Mouse (Mus musculus) heart, embryonic 14.5 days (tissue): ENCODE measurements around the gene Trabd2b. TPM values are rescaled to one million over a fixed set of nuclear protein-coding genes. Genes with fewer than 3 reads are reported as not detected.
A peak's percentile ranks its signal among the peaks of the same experiment; 100 is the strongest.

Experiments used
- ATAC-seq: fragments of 200-750 bp; cut with Nextera tagmentation; 2 replicates; pipeline ENCODE4 v1.8.0; 2017; ENCODE audit warnings: low read depth, moderate TSS enrichment; ENCODE audit not compliant: insufficient number of reproducible peaks, insufficient read depth, low FRiP score
- H3K27ac ChIP-seq, 2 experiments: fragments of 200-500 bp in 1 of 2; fragments of 300-500 bp in 1 of 2; sonication (generic) in 1 of 2; replicated peaks in 1 of 2; 2 replicates each; pipeline ENCODE4 v1.5.1; 2012 to 2014; ENCODE audit warnings: low read depth in 2 of 2, low read length in 2 of 2, control low read depth in 1 of 2, mild to moderate bottlenecking in 1 of 2, mixed read lengths in 1 of 2; ENCODE audit not compliant: control insufficient read depth in 1 of 2, insufficient read depth in 1 of 2
- H3K27me3 ChIP-seq: fragments of 300-500 bp; sonication (generic); 2 replicates; pipeline ENCODE4 v1.6.1; 2014; ENCODE audit warnings: mild to moderate bottlenecking, low read length, control low read depth; ENCODE audit not compliant: control insufficient read depth, insufficient read depth
- H3K36me3 ChIP-seq: fragments of 300-500 bp; sonication (generic); 2 replicates; pipeline ENCODE4 v1.6.1; 2014; ENCODE audit warnings: mild to moderate bottlenecking, control low read depth, low read length, mixed read lengths; ENCODE audit not compliant: control insufficient read depth, insufficient read depth
- H3K4me1 ChIP-seq, 2 experiments: fragments of 200-500 bp in 1 of 2; fragments of 300-500 bp in 1 of 2; sonication (generic) in 1 of 2; 2 replicates each; pipeline ENCODE4 v1.6.1; 2012 to 2014; ENCODE audit warnings: low read length in 2 of 2, control low read depth in 1 of 2, mixed read lengths in 1 of 2; ENCODE audit not compliant: control insufficient read depth in 2 of 2, insufficient read depth in 2 of 2
- H3K4me2 ChIP-seq: fragments of 300-500 bp; sonication (generic); 2 replicates; pipeline ENCODE4 v1.6.1; 2014; ENCODE audit warnings: mild to moderate bottlenecking, low read length
- H3K4me3 ChIP-seq, 2 experiments: fragments of 200-500 bp in 1 of 2; fragments of 300-500 bp in 1 of 2; sonication (generic) in 1 of 2; 2 replicates each; pipeline ENCODE4 v1.5.1; 2012 to 2014; ENCODE audit warnings: low read length in 2 of 2, mild to moderate bottlenecking in 2 of 2, control low read depth in 1 of 2, low read depth in 1 of 2, moderate library complexity in 1 of 2; ENCODE audit not compliant: control insufficient read depth in 1 of 2, insufficient read depth in 1 of 2
- H3K9ac ChIP-seq: fragments of 300-500 bp; sonication (generic); 2 replicates; pipeline ENCODE4 v1.6.1; 2014; ENCODE audit warnings: mild to moderate bottlenecking, low read length
- H3K9me3 ChIP-seq: fragments of 300-500 bp; sonication (generic); 2 replicates; pipeline ENCODE4 v1.6.1; 2016; ENCODE audit warnings: low read length, control low read depth; ENCODE audit not compliant: control insufficient read depth
- WGBS: fragments of 180-500 bp; shearing (Covaris S2); extraction: QIAGEN DNeasy Blood & Tissue Kit; methylation state at CpG from one replicate; pipeline ENCODE4 v1.1.7; 2014; 5-methylcytosine and 5-hydroxymethylcytosine counted together
- polyA plus RNA-seq: library from polyadenylated mRNA; unstranded; fragments of >200 nt; fragmentation: Nextera tagmentation; extraction: Ambion mirVana; gene quantifications from 2 replicates; pipeline ENCODE4 v1.2.1, GENCODE M21; 2014

The Trabd2b gene
- polyA plus RNA-seq, 1 experiment from 2014 or later = 2.7 TPM

DNA sequence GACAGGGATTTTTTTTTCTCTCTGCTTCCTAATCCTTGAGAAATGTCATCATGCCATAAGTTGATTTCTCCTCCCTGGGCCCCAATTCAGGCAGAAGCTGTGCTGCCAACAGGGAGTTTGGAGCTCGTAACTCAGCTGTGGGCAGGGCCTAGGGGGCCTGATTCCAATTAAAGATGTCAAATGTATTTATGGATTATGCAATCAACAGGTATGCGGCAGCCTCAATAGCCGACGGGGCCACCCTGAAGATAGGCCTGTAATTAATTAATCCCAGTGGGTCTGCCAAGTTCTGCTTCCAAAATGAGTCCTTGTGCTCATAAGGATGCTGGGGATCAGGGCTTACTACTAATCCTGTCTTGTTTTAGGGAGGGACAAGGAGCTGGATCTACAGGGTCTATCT, 135.6 kb downstream of the Trabd2b start:
- 77% methylated on average over 4 of the region's 4 CpGs for WGBS
- Histone ChIP-seq H3K9me3 (no peaks in the 10 kb centered on the region), H3K4me3 (no peak overlapping the region)

DNA sequence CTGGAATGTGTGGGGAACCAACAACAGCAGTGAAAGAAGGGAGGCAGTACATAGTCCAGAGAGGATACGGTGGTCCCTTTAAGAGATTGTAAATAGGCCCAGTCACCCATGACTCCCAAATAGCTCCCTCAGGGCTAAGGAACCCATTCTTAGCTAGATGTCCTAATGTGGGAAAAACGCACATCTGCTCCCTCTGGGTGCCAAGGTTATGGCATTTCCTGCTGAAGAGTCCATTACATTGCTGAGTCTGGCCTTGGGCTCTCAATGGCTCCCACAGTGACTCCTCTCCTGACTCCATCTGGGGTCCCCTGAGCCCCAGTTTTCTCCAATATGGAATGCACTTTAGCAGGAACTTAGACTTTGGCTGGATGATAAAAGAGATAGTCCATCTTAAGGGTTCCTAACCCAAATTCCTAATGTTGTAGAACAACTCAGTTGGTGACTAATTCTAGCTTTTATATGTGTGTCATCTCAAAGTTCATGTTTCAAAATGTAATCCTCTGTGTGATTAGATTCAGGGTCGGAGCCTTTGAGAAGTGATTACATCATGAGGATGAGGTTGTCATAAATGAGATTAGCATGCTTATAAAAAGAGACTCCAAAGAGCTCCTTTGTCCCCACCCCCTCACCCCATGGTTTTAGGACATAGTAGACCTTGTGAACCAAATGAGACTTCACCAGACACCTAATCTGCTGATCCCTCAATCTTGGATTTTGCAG, 139.1 kb downstream of the Trabd2b start:
- Histone ChIP-seq H3K9me3 (no peaks in the 10 kb centered on the region), H3K27me3 (peaks cover 7% of the 10 kb centered on the region; the same call in 1 of the 2 replicates), H3K27ac (no peak overlapping the region), H3K4me2 (no peak overlapping the region), H3K36me3 (no peaks in the 10 kb centered on the region), H3K4me1 (peaks cover 2 to 3% of the 10 kb centered on the region in 2 experiments; a peak in 2 of 4 replicates), H3K4me3 (no peak overlapping the region), H3K9ac (no peak overlapping the region)
- no peak for ATAC-seq
- WGBS = 69% methylated on average over 3 of the region's 3 CpGs

More for the DNA sequence above, 135.6 kb downstream of the Trabd2b start:
- Histone ChIP-seq H3K27me3 (peaks cover 7% of the 10 kb centered on the region; the same call in 1 of the 2 replicates), H3K4me2 (no peak overlapping the region), H3K36me3 (no peaks in the 10 kb centered on the region), H3K9ac (no peak overlapping the region), H3K27ac (no peak overlapping the region), H3K4me1 (no peaks in the 10 kb centered on the region)
- no peak for ATAC-seq

DNA sequence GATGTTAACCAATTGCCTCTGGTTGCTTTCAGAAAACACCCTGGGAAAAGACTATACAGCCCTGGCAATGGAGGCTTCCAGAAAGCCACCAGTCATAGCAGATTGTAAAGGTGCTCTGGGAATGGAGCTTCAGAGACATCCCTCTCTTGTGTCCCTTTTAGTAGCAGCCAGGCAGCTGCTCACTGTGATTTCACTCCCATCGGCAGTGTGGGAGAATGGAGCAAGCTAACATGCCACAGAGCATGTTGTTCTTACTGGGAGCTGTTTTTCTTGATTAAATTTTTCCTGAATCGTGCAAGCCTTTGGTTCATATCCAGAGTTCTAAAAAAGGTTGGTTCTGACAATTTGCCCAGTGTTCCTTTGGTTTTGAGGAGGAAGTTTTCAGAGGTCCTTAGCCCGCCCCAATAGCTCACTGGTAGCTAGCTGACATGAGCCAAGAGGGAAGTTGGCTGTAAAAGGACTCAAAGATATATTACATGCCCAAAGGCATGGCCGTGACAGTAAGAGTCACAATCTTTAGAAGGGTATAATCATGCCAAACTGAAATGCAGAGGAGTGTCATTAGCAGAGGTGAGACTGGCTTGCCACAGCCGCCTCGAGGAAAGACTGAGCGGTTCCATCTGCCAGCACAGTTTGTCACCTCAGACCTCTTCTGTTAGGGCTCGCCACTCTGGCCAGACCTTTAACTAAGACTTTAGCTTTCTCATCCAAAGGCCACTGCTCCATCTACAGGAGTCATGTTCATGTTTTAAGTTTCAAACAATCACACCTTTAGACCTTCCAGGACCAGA, 141.3 kb downstream of the Trabd2b start:
- H3K4me2 ChIP-seq = no peak overlapping the region
- no peak overlapping the region for H3K4me3 ChIP-seq
- 62% methylated on average over 8 of the region's 8 CpGs for WGBS
- no peak overlapping the region for H3K9ac ChIP-seq
- H3K27me3 ChIP-seq = no peaks in the 10 kb centered on the region
- peaks cover 3 to 6% of the 10 kb centered on the region in 2 experiments; a peak in 3 of 4 replicates for H3K4me1 ChIP-seq
- H3K27ac ChIP-seq = peak overlapping the region; percentile 21 to 59
- ATAC-seq = peak; percentile 59; the same call in 1 of the 2 replicates
- H3K36me3 ChIP-seq = no peaks in the 10 kb centered on the region
- no peaks in the 10 kb centered on the region for H3K9me3 ChIP-seq

DNA sequence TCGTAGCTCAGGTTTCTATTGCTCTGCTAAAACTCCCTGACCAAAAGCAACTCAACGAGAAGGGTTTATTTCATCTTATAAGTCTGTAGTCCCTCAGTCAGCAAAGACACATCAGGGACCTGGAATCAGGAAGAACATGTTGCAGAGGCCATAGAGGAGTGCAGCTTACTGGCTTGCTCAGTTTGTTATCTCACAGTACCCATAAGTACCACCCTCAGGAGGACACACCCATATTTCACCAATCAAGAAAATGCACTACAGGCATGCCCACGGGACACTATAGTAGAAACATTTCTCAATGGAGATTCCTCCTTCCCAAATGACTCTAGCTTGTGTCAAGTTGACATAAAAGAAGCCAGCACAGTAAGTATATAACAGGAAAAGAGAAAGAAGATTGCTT, 143.0 kb downstream of the Trabd2b start:
- Histone ChIP-seq H3K9ac (no peak overlapping the region), H3K9me3 (no peaks in the 10 kb centered on the region), H3K27me3 (no peaks in the 10 kb centered on the region), H3K4me2 (no peak overlapping the region), H3K36me3 (no peaks in the 10 kb centered on the region), H3K27ac (no peak overlapping the region), H3K4me3 (no peak overlapping the region), H3K4me1 (peaks cover 3 to 6% of the 10 kb centered on the region in 2 experiments; a peak in 3 of 4 replicates)
- no peak for ATAC-seq
- WGBS = 75% methylated on average over 3 of the region's 3 CpGs

DNA sequence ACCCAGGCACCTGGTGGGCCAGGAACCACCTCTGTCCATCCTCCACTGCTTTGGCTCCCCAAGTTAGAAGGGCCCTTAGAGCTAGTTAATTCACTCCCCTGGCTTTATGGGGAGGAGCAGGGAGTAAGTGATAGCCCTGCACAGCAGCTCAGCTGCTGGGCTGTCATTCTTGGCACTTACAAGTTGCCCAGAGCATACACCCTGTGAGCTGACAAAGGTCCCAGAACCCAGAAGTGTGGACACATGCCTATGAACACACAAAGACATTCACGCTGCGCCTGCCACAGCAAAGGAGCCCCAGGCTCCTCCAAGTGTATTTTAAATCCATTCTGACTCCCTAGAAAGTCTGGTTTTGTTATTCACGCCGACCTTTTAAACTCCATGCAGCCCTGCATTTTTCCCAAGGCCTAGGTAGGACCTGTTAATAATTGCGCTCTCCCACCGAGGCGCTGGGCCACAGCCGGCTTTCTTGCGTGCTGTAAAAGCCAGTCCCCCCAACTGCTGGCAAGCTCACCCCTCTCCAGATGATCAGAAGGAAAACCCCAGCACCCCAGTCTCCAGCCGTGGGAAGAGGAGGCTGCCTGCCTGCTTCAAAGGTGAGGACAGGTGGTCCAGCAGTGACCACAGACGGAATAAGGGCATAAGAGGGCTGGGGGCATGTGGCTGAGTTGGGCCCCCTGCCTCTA, 144.1 kb downstream of the Trabd2b start:
- Histone ChIP-seq H3K36me3 (no peaks in the 10 kb centered on the region), H3K4me2 (no peak overlapping the region), H3K27ac (no peak overlapping the region), H3K4me1 (peaks cover 3 to 6% of the 10 kb centered on the region in 2 experiments; a peak in 3 of 4 replicates), H3K4me3 (no peak overlapping the region), H3K27me3 (no peaks in the 10 kb centered on the region), H3K9me3 (no peaks in the 10 kb centered on the region), H3K9ac (0 out of 2 replicates have a peak overlapping the region, but pooled peaks have one; percentile 2)
- WGBS = 58% methylated on average over 11 of the region's 11 CpGs
- ATAC-seq = no peak

DNA sequence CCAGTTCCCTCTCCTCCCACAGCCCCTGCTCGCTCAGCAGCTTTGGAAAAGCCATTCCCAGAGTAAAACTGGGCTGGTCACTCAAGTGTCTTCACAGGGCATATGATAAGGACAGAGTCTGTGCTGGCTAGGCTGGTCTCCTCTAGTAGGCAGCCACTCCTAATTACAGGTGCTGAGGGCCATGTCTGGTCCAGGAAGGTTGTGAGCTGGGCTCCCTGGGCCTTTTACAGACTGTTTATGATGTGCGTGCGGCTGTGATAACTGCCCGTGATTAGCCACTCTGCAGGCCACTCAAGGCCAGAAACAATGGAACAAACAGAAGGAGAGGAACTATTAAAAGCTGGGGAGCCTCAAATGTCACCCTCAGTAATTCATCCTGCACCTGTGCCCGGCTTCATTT, 150.4 kb downstream of the Trabd2b start:
- ATAC-seq = no peak
- Histone ChIP-seq H3K4me1 (peaks cover 36 to 40% of the 10 kb centered on the region in 2 experiments), H3K4me2 (no peak overlapping the region), H3K4me3 (no peak overlapping the region), H3K27ac (no peak overlapping the region), H3K9ac (no peak overlapping the region), H3K36me3 (no peaks in the 10 kb centered on the region), H3K9me3 (no peaks in the 10 kb centered on the region), H3K27me3 (no peaks in the 10 kb centered on the region)
- WGBS = 61% methylated on average over 5 of the region's 5 CpGs

DNA sequence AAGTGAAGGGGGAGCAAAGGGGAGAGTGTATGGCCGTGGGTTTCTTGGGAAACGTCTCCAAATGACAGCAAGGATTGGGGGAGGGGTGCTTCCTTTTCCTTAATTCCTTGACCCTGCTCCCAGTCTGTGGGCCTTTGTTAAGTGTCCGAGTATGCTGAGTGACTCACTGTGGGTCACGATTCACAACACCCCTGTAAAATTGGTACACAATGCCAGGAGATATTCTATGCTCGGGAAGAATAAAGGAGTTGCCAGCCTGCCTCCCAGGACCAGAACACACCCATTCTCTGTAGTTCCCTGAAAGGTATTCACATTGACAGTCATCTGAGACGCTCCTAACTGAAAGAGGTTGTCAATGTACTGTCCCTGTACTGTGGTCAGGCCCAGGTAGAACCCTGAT, 151.2 kb downstream of the Trabd2b start:
- H3K4me2 ChIP-seq = no peak overlapping the region
- no peaks in the 10 kb centered on the region for H3K27me3 ChIP-seq
- no peaks in the 10 kb centered on the region for H3K9me3 ChIP-seq
- no peaks in the 10 kb centered on the region for H3K36me3 ChIP-seq
- WGBS = 56% methylated on average over 6 of the region's 6 CpGs
- H3K27ac ChIP-seq = no peak overlapping the region
- no peak overlapping the region for H3K9ac ChIP-seq
- H3K4me3 ChIP-seq = no peak overlapping the region
- no peak for ATAC-seq
- peaks cover 36 to 41% of the 10 kb centered on the region in 2 experiments for H3K4me1 ChIP-seq
